ENCODE assay signal across 16 mouse cellular contexts in genomic region chr8:104390245-104390644, GRCm38 (mm10).
"Had no signal": no experiment of that assay in that cellular context is flagged by ENCODE, and none has a peak within 500 bp of the region (broad histone marks: within the 10 kb centered on the region; RNA-seq: fewer than 3 reads in every experiment).

No protein-coding gene starts in this region.

- H3K9ac ChIP-seq: liver, embryonic 13.5 days; neural tube, embryonic 13.5 days had no signal

- H3K36me3 ChIP-seq: liver, embryonic 13.5 days; neural tube, embryonic 13.5 days had no signal

- H3K27me3 ChIP-seq: neural tube, embryonic 13.5 days had no signal

- H3K4me3 ChIP-seq: layer of hippocampus, adult 2 months; liver, embryonic 13.5 days; neural tube, embryonic 13.5 days had no signal

- H3K27ac ChIP-seq: kidney, postnatal 0 days; layer of hippocampus, adult 2 months; liver, embryonic 13.5 days; neural tube, embryonic 13.5 days had no signal

- H3K9me3 ChIP-seq: liver, embryonic 13.5 days; neural tube, embryonic 13.5 days had no signal

- DNase-seq: kidney, adult 18-20 months; kidney, postnatal 25 days; layer of hippocampus, adult 9-11 months; liver, embryonic 13.5 days; lung, adult 2 months; lung, postnatal 14 days; lung, postnatal 4 days; midbrain, embryonic 14.5 days; retina, postnatal 1 day; right cerebral cortex, postnatal 25 days; thymus, adult 2 months; thymus, postnatal 25 days had no signal

- H3K4me2 ChIP-seq: liver, embryonic 13.5 days; midbrain, embryonic 11.5 days; neural tube, embryonic 13.5 days had no signal
